Mouse (Mus musculus) hindbrain, embryonic 12.5 days (tissue): ENCODE data around the gene Golga2. TPM values are rescaled to one million over a fixed set of nuclear protein-coding genes. Genes with fewer than 3 reads are reported as not detected.

Experiments
- ATAC-seq: fragments of 200-750 bp; cut with Nextera tagmentation; 2 replicates; pipeline ENCODE4 v1.8.0; 2017; ENCODE audit warnings: moderate TSS enrichment; ENCODE audit not compliant: low FRiP score
- H3K27ac ChIP-seq: fragments of 300-500 bp; sonication (generic); 2 replicates; pipeline ENCODE4 v1.5.1; 2016; ENCODE audit warnings: mild to moderate bottlenecking
- H3K27me3 ChIP-seq: fragments of 300-500 bp; sonication (generic); 2 replicates; pipeline ENCODE4 v1.6.1; 2016; ENCODE audit warnings: mild to moderate bottlenecking
- H3K36me3 ChIP-seq: fragments of 300-500 bp; sonication (generic); 2 replicates; pipeline ENCODE4 v1.6.1; 2016; ENCODE audit warnings: mild to moderate bottlenecking
- H3K4me1 ChIP-seq: fragments of 300-500 bp; sonication (generic); 2 replicates; pipeline ENCODE4 v1.6.1; 2016
- H3K4me2 ChIP-seq: fragments of 300-500 bp; sonication (generic); replicated peaks from 2 replicates; pipeline ENCODE4 v1.6.1; 2016; ENCODE audit warnings: mild to moderate bottlenecking
- H3K4me3 ChIP-seq: fragments of 300-500 bp; sonication (generic); 2 replicates; pipeline ENCODE4 v1.5.1; 2016; ENCODE audit warnings: mild to moderate bottlenecking
- H3K9ac ChIP-seq: fragments of 300-500 bp; sonication (generic); 2 replicates; pipeline ENCODE4 v1.6.1; 2016; ENCODE audit warnings: mild to moderate bottlenecking, moderate library complexity
- H3K9me3 ChIP-seq: fragments of 300-500 bp; sonication (generic); replicated peaks from 2 replicates; pipeline ENCODE4 v1.6.1; 2016; ENCODE audit warnings: mild to moderate bottlenecking
- WGBS: fragments of 180-500 bp; shearing (Covaris S2); methylation state at CpG from one replicate; pipeline ENCODE4 v1.1.7; 2016; 5-methylcytosine and 5-hydroxymethylcytosine counted together
- polyA plus RNA-seq: library from polyadenylated mRNA; unstranded; fragments of >200 nt; fragmentation: Nextera tagmentation; extraction: Ambion mirVana; gene quantifications from 2 replicates; pipeline ENCODE4 v1.2.1, GENCODE M21; 2016

The Golga2 gene
- polyA plus RNA-seq: 31.5 and 31.6 TPM in 2 replicates

DNA sequence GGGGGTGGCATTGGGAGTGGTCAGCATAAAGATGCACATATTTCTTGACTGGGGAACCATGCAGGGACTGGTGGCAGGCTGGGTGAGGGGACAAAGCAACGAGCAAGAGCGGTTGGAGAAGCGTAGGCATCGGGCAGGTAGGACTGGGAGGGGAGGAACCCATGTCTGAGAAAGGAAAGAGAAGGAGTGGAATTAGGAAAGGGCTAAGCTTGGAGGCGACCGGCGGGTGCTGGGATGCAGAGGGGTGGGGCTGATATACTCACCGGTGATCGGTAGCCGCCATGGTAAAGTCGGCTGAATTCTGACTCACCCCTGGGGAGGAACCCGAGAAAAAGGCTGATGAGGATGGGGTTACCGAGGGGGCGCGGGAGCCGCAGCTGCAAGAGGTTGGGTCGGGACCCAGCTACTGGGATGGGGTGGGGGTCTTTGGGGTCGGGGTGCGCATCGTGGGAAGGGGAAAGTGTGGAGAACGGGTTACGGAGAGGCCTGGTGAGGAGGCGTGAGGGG, at the start of gene Golga2:
Gene Golga2 (plus strand): TSS at position 51 of the 507 bp plus-strand sequence.
- H3K4me3 ChIP-seq: peak within 1 kb of the TSS; percentile 93
- peaks cover 21% of the 10 kb centered on the region for H3K36me3 ChIP-seq
- H3K27ac ChIP-seq: peak within 1 kb of the TSS; percentile 79
- H3K4me2 ChIP-seq: peak within 1 kb of the TSS; percentile 96
- no peaks in the 10 kb centered on the region for H3K9me3 ChIP-seq
- peak within 1 kb of the TSS; percentile 95 for H3K9ac ChIP-seq
- H3K27me3 ChIP-seq: no peaks in the 10 kb centered on the region
- under 1% methylated on average over 23 of the region's 23 CpGs for WGBS
- ATAC-seq: no peak
- H3K4me1 ChIP-seq: peaks cover 20% of the 10 kb centered on the region

DNA sequence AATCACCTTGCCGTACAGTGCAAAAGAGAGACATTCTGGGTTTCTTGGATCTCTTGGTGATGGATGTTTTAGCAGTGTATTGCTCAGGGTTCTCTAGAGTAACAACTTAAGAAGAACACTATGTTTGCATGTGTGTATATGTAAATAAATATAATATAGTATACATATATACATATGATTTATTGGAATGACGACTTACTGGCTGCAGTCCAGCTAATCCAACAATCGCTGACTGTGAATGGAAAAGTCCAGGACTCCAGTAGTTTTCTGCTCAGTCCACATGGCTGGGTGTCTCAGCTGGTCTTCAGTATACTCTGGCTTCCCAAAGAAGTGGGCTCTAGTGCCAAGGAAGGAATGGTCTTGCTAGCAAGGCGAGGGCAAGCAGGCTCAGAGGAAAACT, 49.6 kb upstream of the Golga2 start:
- no peak overlapping the region; the same call in 1 of the 2 replicates for H3K27ac ChIP-seq
- 0 out of 2 replicates have a peak, but pooled peaks have one; percentile 1 for ATAC-seq
- H3K36me3 ChIP-seq: peaks cover 24% of the 10 kb centered on the region
- no peaks in the 10 kb centered on the region for H3K9me3 ChIP-seq
- H3K9ac ChIP-seq: peak overlapping the region; percentile 63; the same call in 1 of the 2 replicates
- 54% methylated on average over 4 of the region's 4 CpGs for WGBS
- H3K27me3 ChIP-seq: no peaks in the 10 kb centered on the region
- H3K4me1 ChIP-seq: peaks cover 22% of the 10 kb centered on the region
- H3K4me3 ChIP-seq: peak overlapping the region; percentile 52
- peak overlapping the region; percentile 68 for H3K4me2 ChIP-seq

DNA sequence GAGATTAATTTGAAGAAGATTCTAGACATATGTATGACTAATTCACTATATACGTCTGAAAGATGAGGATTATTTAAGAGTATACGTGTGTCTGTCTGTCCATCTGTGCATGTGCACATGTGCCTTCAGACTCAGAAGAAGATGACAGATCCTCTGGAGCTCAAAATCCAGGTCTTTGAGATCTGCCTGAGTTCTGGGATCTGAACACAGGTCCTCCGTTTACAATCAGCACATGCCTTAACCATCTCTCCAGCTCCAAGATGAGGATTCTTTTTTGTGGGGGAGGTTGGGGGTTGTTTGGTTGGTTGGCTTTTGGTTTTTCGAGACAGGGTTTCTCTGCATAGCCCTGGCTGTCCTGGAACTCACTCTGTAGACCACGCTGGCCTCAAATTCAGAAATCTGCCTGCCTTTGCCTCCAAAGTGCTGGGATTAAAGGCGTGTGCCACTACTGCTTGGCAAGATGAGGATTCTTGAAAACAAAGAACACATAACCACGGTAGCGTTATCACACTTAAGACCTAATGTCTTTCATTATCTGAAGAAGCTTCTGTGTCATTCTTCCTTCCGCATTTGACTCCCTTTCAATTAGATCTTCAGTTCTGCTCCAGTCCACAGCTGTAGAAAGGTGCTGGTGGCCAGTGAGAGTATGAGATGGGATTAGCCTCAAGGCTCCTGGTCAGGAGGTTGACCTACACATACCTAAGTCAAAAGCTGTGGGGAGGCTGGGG, 48.3 kb upstream of the Golga2 start:
- 94% methylated on average over 9 of the region's 9 CpGs for WGBS
- ATAC-seq: no peak

DNA sequence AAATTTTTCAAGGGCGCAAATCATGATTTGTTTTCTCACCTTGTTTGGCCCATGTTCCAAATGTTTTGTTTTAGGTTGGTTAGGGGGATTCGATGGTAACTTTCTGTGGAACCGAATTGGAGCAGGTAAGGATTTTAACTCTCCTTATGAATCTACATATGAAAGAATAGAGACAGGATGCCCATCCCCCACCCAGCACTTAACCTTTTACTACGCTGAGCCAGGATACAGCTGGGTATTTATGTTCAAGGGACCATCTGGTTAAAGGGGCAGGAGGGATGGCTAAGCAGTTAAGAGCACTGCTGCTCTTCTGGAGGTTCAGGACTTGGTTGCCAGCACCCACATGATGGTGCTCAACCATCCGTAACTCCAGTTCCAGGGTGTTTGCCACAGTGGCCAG, 46.6 kb upstream of the Golga2 start:
- Histone ChIP-seq H3K9me3 (no peaks in the 10 kb centered on the region), H3K36me3 (peaks cover 30% of the 10 kb centered on the region), H3K27ac (no peak overlapping the region), H3K27me3 (no peaks in the 10 kb centered on the region), H3K4me3 (no peak overlapping the region), H3K9ac (no peak overlapping the region), H3K4me2 (no peak overlapping the region), H3K4me1 (peaks cover 9% of the 10 kb centered on the region)
- ATAC-seq: no peak
- WGBS: 86% methylated on average over 5 of the region's 5 CpGs

More for the DNA sequence above, 48.3 kb upstream of the Golga2 start:
- H3K27ac ChIP-seq: no peak overlapping the region
- no peak overlapping the region for H3K4me2 ChIP-seq
- H3K9me3 ChIP-seq: no peaks in the 10 kb centered on the region
- peaks cover 22% of the 10 kb centered on the region for H3K4me1 ChIP-seq
- H3K9ac ChIP-seq: no peak overlapping the region
- H3K4me3 ChIP-seq: no peak overlapping the region
- no peaks in the 10 kb centered on the region for H3K27me3 ChIP-seq
- peaks cover 16% of the 10 kb centered on the region for H3K36me3 ChIP-seq

DNA sequence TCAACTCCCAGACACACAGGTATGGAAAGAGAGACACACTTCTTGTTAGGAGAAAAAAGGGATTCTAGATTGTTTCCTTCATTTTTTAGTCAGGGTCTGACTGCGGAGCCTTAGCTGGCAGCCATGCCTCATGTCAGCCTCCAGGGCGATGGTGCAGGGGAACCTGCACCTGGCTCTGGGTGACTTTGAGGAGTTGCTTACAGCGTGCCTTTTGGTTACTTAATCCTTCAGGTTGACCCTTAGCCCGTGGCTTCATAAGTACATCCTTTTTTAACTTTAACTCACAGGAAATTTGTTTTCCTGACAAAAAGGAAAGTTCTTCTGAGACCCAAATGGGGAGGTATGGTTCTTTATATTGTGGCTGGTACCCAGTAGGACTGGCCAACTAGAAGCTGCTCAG, 44.2 kb upstream of the Golga2 start:
- ATAC-seq: no peak
- Histone ChIP-seq H3K4me1 (no peaks in the 10 kb centered on the region), H3K27me3 (no peaks in the 10 kb centered on the region), H3K9ac (no peak overlapping the region), H3K9me3 (no peaks in the 10 kb centered on the region), H3K4me3 (no peak overlapping the region), H3K4me2 (no peak overlapping the region), H3K36me3 (peaks cover 44% of the 10 kb centered on the region), H3K27ac (no peak overlapping the region)
- 89% methylated on average over 4 of the region's 4 CpGs for WGBS

DNA sequence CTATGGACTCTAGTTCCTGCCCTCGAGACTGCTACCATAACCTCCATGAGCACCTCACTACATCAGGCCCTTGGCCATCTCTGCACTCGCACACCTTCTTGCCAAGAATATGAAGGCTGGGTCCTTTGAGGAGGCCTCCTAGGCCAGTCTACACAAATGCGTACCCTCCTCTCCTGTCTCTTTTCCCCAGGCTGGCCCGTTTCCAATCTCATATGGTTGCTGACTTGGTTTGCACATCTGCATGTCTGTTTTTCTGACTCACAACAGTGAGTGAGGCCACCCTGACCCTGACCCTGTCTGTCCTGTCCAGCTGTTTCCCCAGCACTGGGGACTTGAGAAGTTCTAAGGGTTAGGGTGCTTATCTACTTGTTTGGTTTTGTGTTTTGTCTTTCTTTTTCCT, 40.4 kb upstream of the Golga2 start:
- Histone ChIP-seq H3K27ac (no peak overlapping the region), H3K4me2 (no peak overlapping the region), H3K9ac (no peak overlapping the region), H3K9me3 (no peaks in the 10 kb centered on the region), H3K36me3 (peaks cover 76% of the 10 kb centered on the region), H3K4me3 (no peak overlapping the region), H3K4me1 (no peaks in the 10 kb centered on the region), H3K27me3 (no peaks in the 10 kb centered on the region)
- 87% methylated on average over 4 of the region's 4 CpGs for WGBS
- ATAC-seq: no peak

DNA sequence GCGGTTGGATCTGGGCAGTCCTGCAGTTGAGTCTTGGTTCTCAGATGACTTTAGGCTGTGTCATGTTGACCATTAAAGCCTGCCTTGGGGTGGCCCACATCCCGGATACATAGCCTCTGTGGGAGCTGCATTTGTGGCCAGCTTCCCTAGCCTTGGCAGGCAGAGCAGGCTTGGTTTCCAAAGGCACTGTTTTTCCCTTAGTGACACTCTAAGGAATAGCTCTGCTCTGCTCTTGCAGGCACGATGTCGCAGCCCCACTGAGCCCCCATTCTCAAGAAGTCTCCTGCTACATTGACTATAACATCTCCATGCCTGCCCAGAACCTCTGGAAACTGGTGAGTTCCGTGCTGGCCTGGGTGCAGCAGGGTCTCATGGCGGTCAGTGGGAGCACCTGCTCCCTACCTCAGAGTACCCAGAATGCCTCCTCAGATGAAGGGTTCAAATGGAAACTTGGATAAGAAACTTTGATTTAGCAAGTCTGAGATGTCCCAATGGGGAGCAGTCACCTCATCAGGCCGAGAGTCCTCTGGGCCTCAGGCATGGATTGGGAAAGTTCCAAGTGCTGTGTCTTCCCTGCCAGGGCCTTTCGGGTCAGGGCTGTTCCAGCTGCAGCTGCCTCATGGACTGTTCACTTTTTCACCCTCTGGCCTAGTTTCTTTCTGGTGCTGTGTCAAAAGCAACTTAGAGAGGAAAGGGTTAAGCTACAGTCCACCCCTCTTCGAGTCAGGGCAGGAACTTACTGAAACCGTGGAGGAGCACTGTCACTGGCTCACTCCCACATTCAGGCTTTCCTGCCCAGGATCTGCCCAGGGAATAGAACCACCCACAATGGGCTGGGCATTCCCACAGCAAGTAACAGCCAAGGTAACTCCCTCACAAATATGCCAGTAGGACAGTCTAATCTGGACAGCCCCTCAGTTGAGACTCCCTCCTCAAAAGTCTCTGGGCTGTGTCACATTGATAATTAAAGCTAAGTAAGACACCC, 38.5 kb upstream of the Golga2 start:
- Histone ChIP-seq H3K27ac (no peak overlapping the region), H3K27me3 (no peaks in the 10 kb centered on the region), H3K9ac (no peak overlapping the region), H3K4me3 (no peak overlapping the region), H3K4me1 (no peaks in the 10 kb centered on the region), H3K36me3 (peaks cover 89% of the 10 kb centered on the region), H3K9me3 (no peaks in the 10 kb centered on the region), H3K4me2 (no peak overlapping the region)
- WGBS: 78% methylated on average over 10 of the region's 10 CpGs
- ATAC-seq: no peak

DNA sequence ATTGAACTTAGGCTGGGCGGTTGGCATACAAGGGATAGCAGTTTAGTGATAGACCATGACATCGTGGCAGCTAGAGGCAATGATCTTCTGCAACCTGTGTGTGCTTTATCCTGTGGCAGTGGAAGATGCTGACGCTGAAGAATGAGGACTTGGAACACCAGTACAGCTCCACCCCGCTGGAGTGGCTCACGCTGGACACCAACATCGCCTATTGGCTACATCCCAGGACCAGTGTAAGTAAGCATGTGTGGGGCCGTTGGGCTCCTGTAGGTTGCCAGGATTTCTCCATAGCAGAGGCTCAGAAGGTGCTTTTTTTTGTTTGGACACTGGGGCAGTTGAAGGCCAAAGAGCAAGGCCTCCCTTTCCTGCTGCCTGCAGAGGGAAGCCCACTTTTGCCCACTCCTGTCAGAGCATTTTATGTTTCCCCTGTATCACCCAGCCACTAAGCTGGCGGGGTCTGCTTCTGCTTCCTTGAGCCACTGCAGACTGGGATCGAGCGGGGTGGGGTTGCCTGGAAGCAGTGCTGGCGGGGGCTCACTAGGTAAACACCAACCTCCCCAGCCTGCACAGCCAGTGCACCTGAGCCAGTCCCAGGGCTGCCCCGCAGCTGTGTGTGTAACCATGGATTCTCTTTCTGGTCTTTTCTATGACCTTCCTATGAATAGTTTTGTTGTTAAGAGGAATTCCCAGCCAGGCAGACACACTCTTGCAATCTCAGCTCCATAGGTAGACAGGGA, 35.2 kb upstream of the Golga2 start:
- peaks cover 91% of the 10 kb centered on the region for H3K36me3 ChIP-seq
- WGBS: 89% methylated on average over 12 of the region's 12 CpGs
- no peak overlapping the region for H3K4me3 ChIP-seq
- no peak overlapping the region for H3K27ac ChIP-seq
- H3K27me3 ChIP-seq: no peaks in the 10 kb centered on the region
- H3K4me1 ChIP-seq: no peaks in the 10 kb centered on the region
- no peak for ATAC-seq
- no peak overlapping the region for H3K9ac ChIP-seq
- no peak overlapping the region for H3K4me2 ChIP-seq
- no peaks in the 10 kb centered on the region for H3K9me3 ChIP-seq

DNA sequence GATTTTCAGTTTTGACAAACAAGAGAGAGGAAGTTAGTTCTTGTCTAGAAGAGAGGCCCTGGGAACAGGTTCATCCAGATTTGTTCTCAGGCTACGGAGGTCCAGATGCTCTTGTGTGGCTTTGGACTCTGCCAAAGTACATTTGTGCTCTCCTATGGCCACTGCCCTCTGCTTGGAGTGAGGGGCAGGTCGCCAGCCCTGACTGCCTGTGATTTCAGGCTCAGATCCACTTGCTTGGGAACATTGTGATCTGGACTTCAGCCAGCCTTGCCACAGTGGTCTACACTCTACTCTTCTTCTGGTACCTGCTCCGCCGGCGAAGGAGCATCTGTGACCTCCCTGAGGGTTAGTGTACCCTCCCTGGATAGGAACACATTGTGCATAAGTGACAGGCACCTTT, 34.5 kb upstream of the Golga2 start:
- H3K4me3 ChIP-seq: no peak overlapping the region
- H3K4me2 ChIP-seq: no peak overlapping the region
- no peak overlapping the region for H3K27ac ChIP-seq
- 92% methylated on average over 5 of the region's 5 CpGs for WGBS
- no peaks in the 10 kb centered on the region for H3K4me1 ChIP-seq
- H3K36me3 ChIP-seq: peaks cover 93% of the 10 kb centered on the region
- no peak overlapping the region for H3K9ac ChIP-seq
- H3K27me3 ChIP-seq: no peaks in the 10 kb centered on the region
- H3K9me3 ChIP-seq: no peaks in the 10 kb centered on the region
- no peak for ATAC-seq

DNA sequence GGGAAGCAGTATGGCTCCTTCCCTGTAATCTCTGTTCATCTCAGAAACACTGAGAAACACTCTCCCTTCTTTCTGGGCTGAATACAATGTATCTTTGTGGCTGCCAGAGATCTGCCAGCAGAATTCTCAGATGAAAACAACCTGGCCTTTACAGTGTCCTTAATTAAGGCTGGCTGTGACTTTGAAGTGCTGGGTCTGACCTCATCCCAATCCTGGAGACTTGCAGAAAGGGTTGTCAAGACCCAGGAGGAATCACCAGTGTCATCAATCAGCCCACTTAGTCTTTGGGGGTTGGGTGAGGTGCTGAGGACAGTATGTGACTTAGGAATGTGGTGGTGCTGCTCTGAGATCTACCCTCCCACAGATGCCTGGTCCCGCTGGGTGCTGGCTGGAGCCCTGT, 33.8 kb upstream of the Golga2 start:
- no peak overlapping the region for H3K27ac ChIP-seq

DNA sequence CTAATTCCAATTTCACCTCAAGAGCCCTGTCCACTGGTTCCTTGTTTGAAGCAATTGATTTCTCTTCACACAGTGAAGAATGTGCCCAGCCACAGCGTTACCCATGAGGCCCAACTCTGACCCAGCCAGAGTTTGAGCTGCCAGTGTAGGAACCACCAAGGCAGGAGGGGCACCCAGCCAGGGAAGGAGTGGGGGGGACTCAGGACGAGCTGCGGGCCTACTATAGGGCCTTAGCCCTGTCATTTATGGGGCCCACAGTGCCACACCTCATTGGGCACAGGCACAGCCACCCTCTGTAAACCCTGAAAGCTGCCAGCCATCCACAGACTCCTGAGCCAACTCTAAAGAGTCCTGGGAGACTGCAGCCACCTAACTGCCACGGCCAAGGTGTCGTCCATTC, 32.6 kb upstream of the Golga2 start:
- peaks cover 9% of the 10 kb centered on the region for H3K4me1 ChIP-seq

More for the DNA sequence above, 33.8 kb upstream of the Golga2 start:
- Histone ChIP-seq H3K27me3 (no peaks in the 10 kb centered on the region), H3K9ac (no peak overlapping the region), H3K36me3 (peaks cover 93% of the 10 kb centered on the region), H3K4me1 (no peaks in the 10 kb centered on the region), H3K9me3 (no peaks in the 10 kb centered on the region), H3K4me2 (no peak overlapping the region), H3K4me3 (no peak overlapping the region)
- no peak for ATAC-seq
- WGBS: 93% methylated on average over 1 of the region's 1 CpGs

DNA sequence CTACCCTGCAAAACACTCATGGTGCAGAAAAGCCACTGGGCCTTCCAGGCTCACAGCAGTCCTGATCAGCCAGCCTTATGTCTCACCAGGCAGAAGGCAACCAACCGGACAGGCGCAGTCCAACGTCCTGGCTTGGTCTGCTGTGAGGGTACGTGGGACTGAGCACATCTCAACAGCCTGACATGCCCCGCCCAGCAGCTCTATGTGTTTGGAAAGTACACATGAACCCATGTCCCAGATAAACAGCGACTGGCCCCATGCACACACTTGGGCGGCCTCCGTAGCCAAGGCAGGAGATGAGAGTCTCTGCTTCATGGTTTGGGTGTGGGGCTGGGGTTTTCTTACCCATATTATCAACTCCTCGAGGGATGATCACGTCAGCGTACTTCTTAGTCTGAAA, 30.9 kb upstream of the Golga2 start:
- Histone ChIP-seq H3K36me3 (peaks cover 64% of the 10 kb centered on the region), H3K27ac (no peak overlapping the region), H3K9me3 (no peaks in the 10 kb centered on the region), H3K4me2 (no peak overlapping the region), H3K4me1 (peaks cover 13% of the 10 kb centered on the region), H3K27me3 (no peaks in the 10 kb centered on the region), H3K9ac (no peak overlapping the region), H3K4me3 (no peak overlapping the region)
- ATAC-seq: no peak
- WGBS: 96% methylated on average over 11 of the region's 11 CpGs

More for the DNA sequence above, 32.6 kb upstream of the Golga2 start:
- Histone ChIP-seq H3K27ac (no peak overlapping the region), H3K4me2 (no peak overlapping the region), H3K9me3 (no peaks in the 10 kb centered on the region), H3K27me3 (no peaks in the 10 kb centered on the region), H3K36me3 (peaks cover 81% of the 10 kb centered on the region), H3K4me3 (no peak overlapping the region), H3K9ac (no peak overlapping the region)
- WGBS: 87% methylated on average over 5 of the region's 5 CpGs
- no peak for ATAC-seq
